Mouse (Mus musculus) E14TG2a.4 (cell line): ENCODE results near the gene Alg14.

ENCODE experiments used
- H3K27me3 ChIP-seq: 2 replicates; pipeline ENCODE4 v1.6.1; 2014; ENCODE audit warnings: low read length, control low read depth; ENCODE audit not compliant: insufficient read depth
- H3K36me3 ChIP-seq: 2 replicates; pipeline ENCODE4 v1.6.1; 2014; ENCODE audit warnings: low read length, control low read depth; ENCODE audit not compliant: insufficient read depth
- H3K4me1 ChIP-seq: replicated peaks from 2 replicates; pipeline ENCODE4 v1.6.1; 2014; ENCODE audit warnings: low read depth, low read length, control low read depth
- H3K4me3 ChIP-seq: replicated peaks from 2 replicates; pipeline ENCODE4 v1.5.1; 2014; ENCODE audit warnings: mild to moderate bottlenecking, low read length
- H3K9me3 ChIP-seq: 2 replicates; pipeline ENCODE4 v1.6.1; 2014; ENCODE audit warnings: low read length, control low read depth
- CTCF ChIP-seq: conservative IDR thresholded peaks from 2 replicates; pipeline ENCODE4 v1.5.1; 2014; ENCODE audit warnings: low read length
- NANOG ChIP-seq: IDR thresholded peaks from 2 replicates; pipeline ENCODE4 v1.6.1; 2014; ENCODE audit warnings: borderline replicate concordance, low read length, mixed read lengths
- POU5F1 ChIP-seq: IDR thresholded peaks from 2 replicates; pipeline ENCODE4 v1.6.1; 2014; ENCODE audit warnings: low read length, borderline replicate concordance

Gene Alg14

DNA sequence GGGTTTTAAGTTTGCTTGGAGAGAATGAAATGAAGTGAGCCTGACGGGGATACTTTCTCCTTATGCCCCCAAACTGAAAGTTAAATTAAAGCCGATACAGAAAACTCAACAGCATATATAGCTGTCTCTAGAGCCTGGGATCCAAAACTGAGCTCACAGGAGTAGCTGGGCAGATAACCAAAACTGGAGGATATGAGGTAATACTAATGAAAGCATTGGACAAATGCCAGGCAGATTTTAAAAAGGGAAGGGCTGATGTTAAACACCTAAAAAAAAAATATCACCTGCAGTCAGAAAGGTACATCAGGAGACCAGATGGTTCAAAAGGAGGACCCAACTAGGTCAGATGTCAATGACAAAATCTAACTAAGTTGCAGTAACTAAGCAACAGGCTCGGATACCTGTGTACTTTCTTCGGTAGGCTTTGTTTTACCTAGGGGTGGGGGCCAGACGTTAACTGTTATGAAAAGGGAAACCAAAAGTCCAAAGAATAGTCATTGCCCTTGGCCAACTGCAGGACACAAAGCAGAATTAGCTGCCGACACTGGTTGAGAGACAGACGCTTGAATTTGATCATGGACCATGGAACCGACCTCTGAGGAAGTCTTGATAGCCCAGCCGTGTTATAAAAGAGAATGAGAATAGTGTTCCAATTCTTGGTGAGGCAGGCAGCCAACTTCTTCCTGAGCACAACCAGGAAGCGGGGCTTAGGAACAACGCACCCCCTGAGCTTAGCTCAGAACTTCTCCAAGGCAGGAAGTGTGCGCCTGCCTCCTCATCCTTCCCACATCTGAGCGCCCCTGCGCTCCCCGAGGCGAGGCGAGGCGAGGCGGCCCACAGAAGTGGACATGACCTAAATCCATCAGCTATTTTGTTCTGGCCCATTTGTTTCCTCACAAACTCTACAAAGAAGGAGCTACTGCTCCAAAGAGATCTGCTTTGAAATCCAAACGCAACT lies 32.8 kb upstream of the Alg14 start:
- Histone ChIP-seq H3K36me3 (no peaks in the 10 kb centered on the region), H3K9me3 (no peaks in the 10 kb centered on the region), H3K27me3 (peaks cover 54% of the 10 kb centered on the region), H3K4me1 (peaks cover 16% of the 10 kb centered on the region), H3K4me3 (no peak overlapping the region)
- TF ChIP-seq CTCF = no peak
- TF ChIP-seq POU5F1 = no peak
- TF ChIP-seq NANOG = no peak

DNA sequence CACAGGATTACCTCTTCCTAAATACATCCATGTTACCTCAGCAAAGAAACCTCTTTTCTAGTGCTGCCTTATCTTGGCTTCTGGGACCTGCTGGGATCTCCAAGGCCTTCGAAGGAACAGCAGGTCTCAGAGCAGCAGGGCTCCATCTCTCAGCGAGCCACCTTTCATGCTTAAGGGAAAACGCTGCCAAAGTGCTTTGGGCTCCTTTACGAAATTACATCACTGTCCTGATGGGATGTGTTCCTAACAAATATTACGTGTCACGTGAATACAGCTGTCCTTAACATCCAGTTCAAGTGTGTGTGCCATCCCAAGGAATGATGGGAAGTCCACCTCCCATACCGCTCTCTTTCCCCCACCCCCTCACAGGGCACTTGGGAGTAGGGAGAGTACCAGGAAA lies 31.5 kb upstream of the Alg14 start:
- no peak for TF ChIP-seq NANOG
- TF ChIP-seq POU5F1 = no peak
- TF ChIP-seq CTCF = no peak
- Histone ChIP-seq H3K9me3 (no peaks in the 10 kb centered on the region), H3K27me3 (peaks cover 65% of the 10 kb centered on the region), H3K4me3 (no peak overlapping the region), H3K36me3 (no peaks in the 10 kb centered on the region), H3K4me1 (peaks cover 16% of the 10 kb centered on the region)

DNA sequence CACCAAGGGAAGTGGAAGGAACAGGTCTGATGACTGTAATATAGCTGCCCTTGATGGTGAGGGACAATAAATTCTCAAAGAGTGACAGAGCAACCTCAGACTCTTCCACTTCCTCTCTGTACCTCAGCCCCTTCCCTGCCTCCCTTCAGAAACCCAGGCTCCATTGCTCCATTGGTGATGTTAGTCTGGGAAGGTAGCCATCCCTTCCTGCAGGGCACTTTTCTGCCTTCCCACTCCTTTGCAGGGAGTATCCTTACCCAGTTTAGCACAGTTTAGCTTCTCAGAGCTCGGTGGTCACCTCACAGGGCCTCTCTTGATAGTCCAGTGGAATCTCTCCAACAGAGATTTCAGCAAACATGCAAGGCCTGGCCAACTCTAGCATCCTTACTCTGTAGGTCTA lies 30.7 kb upstream of the Alg14 start:
- Histone ChIP-seq H3K4me1 (peaks cover 16% of the 10 kb centered on the region), H3K9me3 (no peaks in the 10 kb centered on the region; the same call in 1 of the 2 replicates), H3K27me3 (peaks cover 61% of the 10 kb centered on the region), H3K4me3 (no peak overlapping the region), H3K36me3 (no peaks in the 10 kb centered on the region)
- TF ChIP-seq CTCF = no peak
- TF ChIP-seq POU5F1 = no peak
- TF ChIP-seq NANOG = no peak

DNA sequence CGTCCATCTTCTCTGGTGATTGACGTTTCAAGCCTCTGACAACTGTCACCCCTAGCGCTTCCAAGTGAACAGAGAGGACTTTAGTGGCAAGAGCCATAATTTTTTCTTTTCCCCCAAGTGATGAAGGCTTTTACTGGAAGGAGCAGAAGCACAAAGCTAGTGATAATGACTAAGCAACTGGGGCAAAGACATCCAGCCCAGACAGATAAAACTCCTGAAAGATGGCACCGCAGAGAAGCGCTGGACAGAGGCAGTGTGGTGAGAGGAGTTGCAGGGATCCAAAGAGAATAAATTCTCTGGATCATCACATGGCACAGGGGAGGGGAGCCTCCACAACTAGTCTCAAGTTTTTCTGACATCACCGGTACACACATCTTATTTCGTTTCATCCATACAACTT lies 30.3 kb upstream of the Alg14 start:
- Histone ChIP-seq H3K36me3 (no peaks in the 10 kb centered on the region), H3K27me3 (peaks cover 62% of the 10 kb centered on the region), H3K4me3 (no peak overlapping the region), H3K4me1 (peaks cover 16% of the 10 kb centered on the region), H3K9me3 (no peaks in the 10 kb centered on the region; the same call in 1 of the 2 replicates)
- TF ChIP-seq NANOG (no peak), CTCF (no peak), POU5F1 (no peak)

- TF ChIP-seq NANOG = no peak
- Histone ChIP-seq H3K9me3 (no peaks in the 10 kb centered on the region; the same call in 1 of the 2 replicates), H3K4me3 (peak overlapping the region; percentile 79), H3K4me1 (peaks cover 16% of the 10 kb centered on the region), H3K36me3 (no peaks in the 10 kb centered on the region), H3K27me3 (peaks cover 64% of the 10 kb centered on the region)
Measured at GRCm38 (mm10) chr3:121261939-121262520, 29.5 kb upstream of the Alg14 start.

DNA sequence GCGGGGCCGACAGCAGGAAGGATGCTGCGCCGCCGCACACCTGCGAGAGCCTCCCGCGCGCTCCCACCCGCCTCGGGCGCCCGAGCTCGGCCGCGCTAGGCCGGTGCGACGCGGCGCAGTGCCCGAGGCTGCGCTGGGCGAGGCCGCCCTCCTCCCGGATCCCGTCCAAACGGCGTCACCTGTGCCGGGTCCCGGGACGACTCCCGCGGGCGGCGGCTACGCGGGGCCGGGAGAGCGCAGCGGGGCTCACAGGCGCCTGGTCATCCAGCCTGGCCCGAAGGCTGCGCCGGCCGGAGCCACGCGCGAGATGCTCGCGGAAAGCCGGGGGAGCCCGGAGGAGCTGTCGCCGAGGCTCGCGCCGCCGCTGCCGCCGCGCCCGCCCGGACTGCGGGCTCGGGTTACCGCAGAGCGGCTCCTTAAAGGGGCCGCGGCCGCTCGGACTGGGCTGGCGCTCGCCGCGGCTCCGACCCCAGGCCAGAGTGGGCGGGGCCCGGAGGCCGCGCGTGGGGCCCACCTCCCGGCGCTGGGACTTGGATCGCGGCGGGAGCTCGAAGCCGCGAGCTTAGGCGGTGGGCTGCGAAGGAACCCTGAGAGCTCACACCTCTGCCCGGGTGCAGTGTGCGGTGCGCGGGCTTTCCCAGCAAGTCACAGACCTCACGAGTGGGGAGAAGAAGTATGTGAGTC lies 28.9 kb upstream of the Alg14 start:
- Histone ChIP-seq H3K36me3 (no peaks in the 10 kb centered on the region), H3K27me3 (peaks cover 71% of the 10 kb centered on the region), H3K4me3 (peak overlapping the region; percentile 79), H3K4me1 (peaks cover 16% of the 10 kb centered on the region), H3K9me3 (no peaks in the 10 kb centered on the region; the same call in 1 of the 2 replicates)
- no peak for TF ChIP-seq NANOG
- no peak for TF ChIP-seq CTCF
- TF ChIP-seq POU5F1 = no peak

- Histone ChIP-seq H3K36me3 (no peaks in the 10 kb centered on the region), H3K27me3 (peaks cover 73% of the 10 kb centered on the region), H3K4me3 (peak overlapping the region; percentile 79), H3K9me3 (no peaks in the 10 kb centered on the region; the same call in 1 of the 2 replicates), H3K4me1 (peaks cover 16% of the 10 kb centered on the region)
- TF ChIP-seq CTCF (no peak), POU5F1 (no peak), NANOG (no peak)
Measured at GRCm38 (mm10) chr3:121263205-121263548, 28.4 kb upstream of the Alg14 start.

- H3K36me3 ChIP-seq = no peaks in the 10 kb centered on the region
- TF ChIP-seq POU5F1 = no peak
- TF ChIP-seq NANOG = no peak
- TF ChIP-seq CTCF = no peak
- no peak overlapping the region for H3K4me3 ChIP-seq
Measured at GRCm38 (mm10) chr3:121264242-121264641, 27.3 kb upstream of the Alg14 start.

DNA sequence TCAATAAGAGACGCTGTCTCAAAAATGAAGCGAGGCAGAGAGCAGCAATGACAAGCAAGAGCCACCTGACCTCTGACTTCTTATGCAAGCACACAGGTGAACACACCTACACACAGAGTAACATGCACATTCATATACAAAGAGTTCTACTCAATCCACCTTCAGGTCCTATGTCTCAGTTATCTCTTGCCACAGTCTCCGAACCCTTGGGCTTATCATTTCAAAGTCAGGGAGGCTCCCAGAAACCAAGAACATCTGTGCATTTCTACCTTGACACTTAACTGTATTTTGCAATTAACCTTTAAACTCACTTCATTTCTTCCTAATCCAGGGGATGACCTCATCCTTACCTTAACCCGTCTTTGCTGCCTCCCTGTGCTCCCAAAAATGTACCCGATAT lies 24.3 kb upstream of the Alg14 start:
- Histone ChIP-seq H3K27me3 (peaks cover 49% of the 10 kb centered on the region), H3K4me1 (peaks cover 5% of the 10 kb centered on the region), H3K4me3 (no peak overlapping the region), H3K9me3 (no peaks in the 10 kb centered on the region; the same call in 1 of the 2 replicates), H3K36me3 (no peaks in the 10 kb centered on the region)
- no peak for TF ChIP-seq POU5F1
- no peak for TF ChIP-seq NANOG
- TF ChIP-seq CTCF = no peak

More at GRCm38 (mm10) chr3:121264242-121264641, 27.3 kb upstream of the Alg14 start:
- Histone ChIP-seq H3K27me3 (peaks cover 65% of the 10 kb centered on the region), H3K4me1 (peaks cover 7% of the 10 kb centered on the region), H3K9me3 (no peaks in the 10 kb centered on the region; the same call in 1 of the 2 replicates)
